Mouse (Mus musculus) lung, adult 18-20 months (tissue): ENCODE results near the gene Zfp455.
"Not testable (repeated sequence)": the region's sequence is repeated elsewhere in the genome, so short reads cannot be mapped to it uniquely, and the experiment has no call there.

Experiments
- DNase-seq, 2 experiments: peaks; one replicate each; pipeline ENCODE4 v3.0.0; 2022; ENCODE audit warnings: mixed read lengths in 2 of 2

Zfp455 gene

GRCm38 (mm10) chr13:67194340-67194894 is at the start of gene Zfp455:
Zfp455 (plus strand) TSS chr13:67194506.
- peak; percentile 47 to 66 for DNase-seq

- not testable (repeated sequence) for DNase-seq
These were observed 28.2 kb upstream of the Zfp455 start for GRCm38 (mm10) chr13:67166122-67166521.

- DNase-seq: peak; percentile 86
These were observed 21.1 kb upstream of the Zfp455 start, which contains the start of gene Rsl1 for GRCm38 (mm10) chr13:67172991-67173722. Rsl1 (plus strand) TSS chr13:67173182.

- no peak for DNase-seq
These were observed 20.6 kb upstream of the Zfp455 start for GRCm38 (mm10) chr13:67173723-67174055.

- DNase-seq: no peak
These were observed 7.3 kb downstream of the Zfp455 start for GRCm38 (mm10) chr13:67201656-67202055.

- DNase-seq: no peak
These were observed 19.8 kb downstream of the Zfp455 start for GRCm38 (mm10) chr13:67214015-67214607.
